In the genomic region with DNA sequence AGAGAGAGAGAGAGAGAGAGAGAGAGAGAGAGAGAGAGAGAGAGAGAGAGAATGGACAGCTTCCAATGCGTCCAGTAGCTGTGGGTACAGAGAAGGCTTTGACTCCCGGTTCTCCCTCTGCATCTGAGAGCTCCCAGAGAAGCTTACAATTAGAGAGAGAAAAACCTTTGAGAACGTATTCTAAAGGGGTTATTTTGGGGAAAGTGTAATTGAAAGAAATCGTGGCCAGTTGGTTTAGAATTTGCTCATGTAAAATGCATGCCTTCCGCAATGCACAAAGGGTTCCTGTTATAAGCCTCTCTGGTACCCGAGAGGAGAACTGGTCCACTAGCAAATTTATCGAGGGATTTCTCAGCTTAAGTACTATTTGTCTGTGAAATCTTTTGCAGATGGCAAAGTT, we compare ENCODE assay signal across 13 mouse cellular contexts.
A peak's percentile ranks its signal among the peaks of the same experiment; 100 is the strongest.
DNase-seq lines count a peak whose midpoint lies in the region; ATAC-seq lines count a peak whose summit lies in the region.
"Had no signal": no experiment of that assay in that cellular context is flagged by ENCODE, and none has a peak within 500 bp of the region (broad histone marks: within the 10 kb centered on the region; RNA-seq: fewer than 3 reads in every experiment).

No protein-coding gene starts in this region.

- DNase-seq in forebrain, embryonic 11.5 days (ENCODE audit: low spot score) = no peak
- peak; percentile 4 to 37 for DNase-seq in layer of hippocampus, adult 8-10 months (ENCODE audit: low spot score in 2 of 2)
- DNase-seq in layer of hippocampus, adult 9-10 months (ENCODE audit: low spot score) = no peak
- peak; percentile 26 to 51 for DNase-seq in right cerebral cortex, postnatal 10 days (ENCODE audit: low spot score in 2 of 2)
- no peak for DNase-seq in right cerebral cortex, postnatal 25 days
- DNase-seq in spleen, postnatal 14 days (ENCODE audit: low spot score in 2 of 2) = no peak
- no peak for DNase-seq in spleen, postnatal 36 days (ENCODE audit: low spot score in 2 of 2)
- DNase-seq: adrenal gland, postnatal 25 days; cerebellum, postnatal 14 days; thymus, postnatal 25 days had no signal

- no peaks in the 10 kb centered on the region for H3K27me3 ChIP-seq in forebrain, embryonic 13.5 days
- H3K27me3 ChIP-seq in forebrain, embryonic 11.5 days (ENCODE audit: control insufficient read depth, insufficient read depth, low read length) = no peaks in the 10 kb centered on the region

- no peak overlapping the region for H3K9ac ChIP-seq in forebrain, embryonic 13.5 days
- no peak overlapping the region for H3K9ac ChIP-seq in forebrain, embryonic 11.5 days (ENCODE audit: low read length)

- H3K36me3 ChIP-seq in forebrain, embryonic 13.5 days (ENCODE audit: poor library complexity, severe bottlenecking) = no peaks in the 10 kb centered on the region
- H3K36me3 ChIP-seq in forebrain, embryonic 11.5 days (ENCODE audit: control insufficient read depth, insufficient read depth, low read length) = no peaks in the 10 kb centered on the region

- peak; percentile 74; the same call in 1 of the 2 replicates for ATAC-seq in forebrain, embryonic 13.5 days
- ATAC-seq in forebrain, embryonic 11.5 days (replicated peaks; ENCODE audit: low FRiP score) = no peak
- ATAC-seq: intestine, embryonic 16.5 days had no signal

- 0 out of 2 replicates have a peak, but pooled peaks cover 3% of the 10 kb centered on the region for H3K9me3 ChIP-seq in forebrain, embryonic 13.5 days (replicated peaks)
- no peaks in the 10 kb centered on the region; the same call in 1 of the 2 replicates for H3K9me3 ChIP-seq in forebrain, embryonic 11.5 days (ENCODE audit: control insufficient read depth, low read length)

- no peak overlapping the region for H3K4me3 ChIP-seq in forebrain, embryonic 13.5 days
- no peak overlapping the region for H3K4me3 ChIP-seq in forebrain, embryonic 11.5 days (ENCODE audit: low read depth, low read length)

- H3K4me1 ChIP-seq in forebrain, embryonic 13.5 days = 0 out of 2 replicates have a peak, but pooled peaks cover 4% of the 10 kb centered on the region
- no peaks in the 10 kb centered on the region for H3K4me1 ChIP-seq in forebrain, embryonic 11.5 days (replicated peaks; ENCODE audit: control insufficient read depth, insufficient read depth, low read length)

- H3K4me2 ChIP-seq in forebrain, embryonic 13.5 days = no peak overlapping the region
- H3K4me2 ChIP-seq in forebrain, embryonic 11.5 days (ENCODE audit: low read depth, low read length, severe bottlenecking) = no peak overlapping the region

- peak overlapping the region; percentile 14; the same call in 1 of the 2 replicates for H3K27ac ChIP-seq in forebrain, embryonic 13.5 days
- H3K27ac ChIP-seq in forebrain, embryonic 11.5 days (ENCODE audit: low read depth, low read length) = no peak overlapping the region
- H3K27ac ChIP-seq: kidney, postnatal 0 days had no signal

- 35% methylated on average over 7 of the region's 7 CpGs for whole genome bisulfite sequencing in forebrain, embryonic 13.5 days
- 48% methylated on average over 7 of the region's 7 CpGs for WGBS in forebrain, embryonic 11.5 days

Comparison
In these comparisons a context has a peak if more than half of its experiments do, and no peak if none do; other contexts are left out.
1. DNase-seq: peak in layer of hippocampus, adult 8-10 months (2 of 2) and right cerebral cortex, postnatal 10 days (2 of 2); none in forebrain, embryonic 11.5 days (single experiment), layer of hippocampus, adult 9-10 months (single experiment), right cerebral cortex, postnatal 25 days (single experiment), spleen, postnatal 14 days (0 of 2) and spleen, postnatal 36 days (0 of 2).